Mouse (Mus musculus): ENCODE measurements around the gene Wnt4.

The Wnt4 gene

DNA sequence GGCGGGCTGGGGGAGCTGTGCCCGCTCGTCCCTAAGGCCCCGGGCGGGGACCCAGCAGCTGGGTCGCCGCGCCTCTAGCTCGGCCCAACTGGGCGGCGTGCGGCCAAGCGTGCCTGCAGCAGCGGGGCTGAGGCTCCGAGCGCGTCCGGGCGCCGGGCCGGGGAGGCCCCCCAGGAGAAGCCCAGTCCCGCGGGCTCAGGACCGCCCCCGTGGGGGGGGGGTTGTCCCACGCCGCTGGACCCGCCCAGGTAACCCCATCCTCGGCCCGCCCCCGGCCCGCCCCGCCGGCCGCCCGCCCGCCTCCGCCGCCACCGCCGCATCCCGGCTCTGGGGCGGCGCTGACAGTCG lies at the start of gene Wnt4:
Gene Wnt4 (plus strand): TSS at position 324 of the 348 bp plus-strand sequence.
- DNase-seq (ENCODE audit: low read depth, low spot score) = no peak

DNA sequence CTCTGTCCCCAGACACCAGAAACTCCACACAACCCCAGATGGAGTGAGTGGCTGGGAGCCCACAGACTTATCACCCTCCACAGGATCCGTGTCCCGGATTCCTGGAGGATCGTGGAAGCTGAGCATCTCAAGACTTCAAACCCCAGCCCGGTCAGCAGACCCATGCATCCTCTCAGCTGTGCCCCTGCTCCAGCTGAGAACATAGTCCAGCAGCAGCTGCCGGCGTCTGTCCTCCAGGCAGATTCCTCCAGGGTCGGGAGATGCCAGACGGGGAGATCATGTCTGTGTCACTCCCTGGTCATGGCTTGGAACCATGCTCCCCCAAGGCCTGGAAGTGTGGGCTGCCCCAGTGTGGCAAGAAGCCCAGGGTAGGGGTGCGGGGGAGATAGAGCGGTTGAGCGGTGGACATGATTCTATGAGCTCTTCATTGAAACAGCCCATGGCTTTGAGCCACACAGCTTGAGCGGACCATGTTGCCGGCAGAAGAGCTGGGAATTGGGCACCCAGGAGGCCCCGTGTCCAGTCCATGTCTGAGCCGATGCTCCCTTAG lies 48.6 kb upstream of the Wnt4 start:
- no peak for DNase-seq (ENCODE audit: low read depth, low spot score)

DNA sequence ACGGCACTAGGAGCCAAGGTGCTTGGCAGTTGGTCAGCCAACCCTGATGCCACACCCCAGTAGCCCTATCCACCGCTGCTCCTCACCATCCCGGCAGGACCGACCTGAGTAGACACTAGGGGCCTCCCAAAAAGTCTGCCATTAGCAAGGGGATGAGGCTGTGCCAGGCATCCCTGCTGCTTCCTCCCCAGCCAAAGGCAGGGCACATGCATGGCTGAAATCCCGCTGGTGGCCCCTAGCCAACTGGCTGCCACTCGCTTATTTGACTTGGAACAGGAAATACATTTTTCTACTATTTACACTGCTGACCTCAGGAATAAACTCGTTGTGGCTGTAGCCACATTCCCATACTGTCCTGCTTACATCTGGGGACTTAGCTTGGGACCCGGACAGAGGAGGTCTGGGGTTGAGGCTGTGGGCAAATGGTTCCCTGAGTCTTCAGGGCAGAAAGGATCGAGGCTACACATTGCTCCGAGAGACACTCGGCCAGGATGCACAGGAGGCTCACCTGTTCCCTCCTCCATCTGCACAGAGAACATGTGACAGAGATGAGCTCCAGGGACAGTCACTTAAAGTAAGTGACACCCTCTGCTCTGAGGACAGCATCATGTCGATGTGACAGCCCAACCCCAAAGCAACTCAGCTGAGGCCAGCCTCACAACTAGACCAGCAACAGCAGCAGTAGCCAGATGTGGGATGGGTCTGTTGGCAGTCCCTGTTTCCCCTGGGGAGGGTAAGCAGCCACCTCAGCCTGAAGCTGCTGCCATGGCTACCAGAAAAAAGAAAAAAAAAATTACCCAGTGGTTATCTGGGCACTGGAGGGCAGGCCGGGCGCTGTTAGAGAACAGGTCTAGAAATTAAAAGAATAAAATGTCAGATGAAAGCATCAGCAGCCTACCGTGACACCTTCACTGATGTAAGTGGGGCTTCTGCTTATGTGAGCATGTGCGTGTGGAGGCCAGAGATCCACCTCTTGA lies 45.5 kb upstream of the Wnt4 start:
- DNase-seq (ENCODE audit: low read depth, low spot score) = no peak

DNA sequence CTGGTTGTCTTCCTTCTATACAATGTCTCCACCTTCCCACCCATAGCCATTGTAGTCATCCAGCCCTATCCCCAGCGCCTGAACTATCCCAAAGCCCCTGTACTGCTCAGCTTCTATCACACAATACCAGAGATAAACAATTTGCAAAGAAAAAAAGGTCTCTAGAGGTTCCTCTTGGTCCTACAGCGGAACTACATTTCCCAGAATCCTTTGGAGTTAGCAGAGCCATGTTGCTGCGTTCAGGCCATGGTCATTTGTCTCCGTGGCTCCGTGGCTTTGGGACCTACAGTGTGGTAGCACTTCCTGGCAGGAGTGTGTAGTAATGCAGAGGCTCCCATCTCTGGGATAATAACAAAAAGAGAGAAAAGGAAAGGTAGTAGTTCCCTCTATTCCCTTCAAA lies 43.7 kb upstream of the Wnt4 start:
- no peak for DNase-seq (ENCODE audit: low read depth, low spot score)

DNA sequence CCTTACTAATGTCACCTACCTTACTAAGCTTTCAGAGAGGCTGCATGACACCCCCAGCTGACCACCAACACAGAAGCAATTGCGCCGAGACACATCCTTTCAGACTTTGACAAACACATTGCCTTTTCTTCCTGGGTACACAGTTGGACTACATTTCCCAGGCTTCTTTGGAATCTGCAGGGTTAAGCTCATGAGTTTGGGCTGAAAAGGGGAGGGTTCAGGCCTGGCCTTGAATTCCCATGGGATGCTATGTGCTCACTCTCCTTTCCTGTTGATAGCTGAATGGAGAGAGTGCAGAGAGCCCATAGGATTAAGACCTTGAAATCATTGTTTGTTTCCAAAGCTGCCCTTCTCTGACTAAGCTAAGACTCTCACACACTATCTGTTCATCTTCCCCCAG lies 42.8 kb upstream of the Wnt4 start:
- no peak for DNase-seq (ENCODE audit: low read depth, low spot score)

DNA sequence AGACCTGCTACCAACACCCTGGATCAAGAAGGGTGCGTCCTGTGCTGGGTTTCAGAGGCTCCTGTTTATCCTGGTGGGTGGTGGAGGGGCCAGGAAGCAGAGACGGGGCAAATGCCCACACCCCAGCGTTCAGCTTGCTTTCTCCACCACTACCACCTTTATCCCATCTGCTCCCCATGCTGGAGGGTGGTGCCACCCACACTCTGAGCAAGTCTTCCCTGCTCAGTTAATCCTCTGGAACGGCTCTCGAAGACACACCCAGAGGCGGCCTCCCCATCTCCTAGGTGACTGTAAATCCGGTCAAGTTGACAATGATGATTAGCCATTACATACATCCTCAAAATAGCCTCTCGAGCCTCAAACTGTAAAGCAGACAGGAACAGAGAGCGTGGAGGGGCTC lies 41.9 kb upstream of the Wnt4 start:
- DNase-seq (ENCODE audit: low read depth, low spot score) = no peak

DNA sequence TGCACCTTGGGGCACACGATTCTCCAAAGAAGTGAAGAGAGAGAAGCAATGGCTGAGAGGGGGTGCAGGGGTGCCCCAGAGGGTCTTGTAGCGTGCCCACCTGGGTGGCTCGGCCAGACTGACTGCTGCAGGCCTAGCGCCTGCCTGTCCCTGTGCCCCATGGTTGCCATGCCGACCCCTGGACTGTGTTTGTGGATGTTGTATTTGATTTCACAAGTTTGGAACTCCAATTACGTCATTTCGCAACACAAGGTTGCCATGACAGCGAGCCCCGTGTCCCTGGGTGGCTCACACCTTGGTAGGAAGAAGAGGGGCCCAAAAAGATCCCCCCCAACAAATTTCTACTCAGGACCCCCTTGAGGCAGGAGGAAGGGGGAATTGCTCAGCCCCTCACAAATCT lies 32.4 kb upstream of the Wnt4 start:
- DNase-seq (ENCODE audit: low read depth, low spot score) = no peak

DNA sequence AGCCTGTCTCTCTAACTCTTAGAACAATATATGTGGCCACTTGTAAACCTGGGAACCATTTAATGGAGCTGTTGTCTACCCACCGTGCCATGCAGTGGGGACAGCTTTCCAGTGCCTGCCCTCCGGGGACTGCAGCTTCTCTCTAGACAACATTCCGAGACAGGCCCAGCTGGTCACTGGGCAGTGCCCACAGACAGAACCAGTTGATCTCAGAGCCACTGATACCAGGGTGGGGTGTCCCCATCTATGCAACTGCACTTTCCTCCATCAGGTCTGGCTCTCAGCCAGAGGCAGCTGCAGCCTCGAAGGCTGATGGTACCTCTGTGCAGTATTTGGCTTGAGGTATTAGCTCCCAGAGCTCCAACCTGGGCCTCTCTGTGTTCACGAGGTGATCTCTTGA lies 27.0 kb upstream of the Wnt4 start:
- no peak for DNase-seq (ENCODE audit: low read depth, low spot score)

DNA sequence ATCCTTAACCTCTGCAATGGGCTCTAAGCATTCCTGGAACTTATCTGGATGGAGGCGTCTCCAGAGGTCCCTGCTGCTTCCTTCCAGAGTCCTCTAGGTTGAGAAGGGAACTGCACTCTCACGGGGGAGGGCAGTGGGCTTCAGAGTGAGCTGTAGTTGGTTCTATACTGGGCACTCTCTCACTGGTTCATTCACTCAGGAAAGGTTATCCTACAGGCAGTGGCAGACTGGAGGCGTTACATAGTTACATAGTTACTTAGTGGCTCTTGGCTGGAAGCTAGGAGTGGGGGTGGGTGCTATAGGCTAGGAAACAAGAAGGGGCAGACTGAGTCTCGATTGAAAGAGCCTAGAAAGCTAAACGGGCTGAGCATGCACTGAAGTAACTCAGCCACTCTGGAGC lies 26.4 kb upstream of the Wnt4 start:
- no peak for DNase-seq (ENCODE audit: low read depth, low spot score)

DNA sequence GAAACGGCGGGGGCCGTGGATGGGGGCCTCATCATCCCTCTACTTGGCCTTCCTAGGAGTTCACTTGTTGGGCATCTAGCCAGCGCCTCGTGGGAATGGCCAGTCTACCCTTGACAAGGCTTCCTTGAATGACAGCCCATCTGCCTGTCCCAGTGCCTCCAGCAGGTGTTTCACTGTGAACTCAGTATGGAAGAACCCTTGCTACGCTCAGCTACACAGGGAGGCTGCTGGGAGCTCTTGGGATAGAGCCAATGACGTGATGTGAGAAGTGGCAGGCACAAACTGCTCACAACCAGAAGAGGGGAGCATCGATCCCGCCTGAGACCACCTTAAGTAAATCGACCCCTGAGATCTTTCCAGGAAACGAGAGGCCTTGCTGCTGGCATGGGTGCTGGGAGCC lies 23.7 kb upstream of the Wnt4 start:
- DNase-seq (ENCODE audit: low read depth, low spot score) = no peak

DNA sequence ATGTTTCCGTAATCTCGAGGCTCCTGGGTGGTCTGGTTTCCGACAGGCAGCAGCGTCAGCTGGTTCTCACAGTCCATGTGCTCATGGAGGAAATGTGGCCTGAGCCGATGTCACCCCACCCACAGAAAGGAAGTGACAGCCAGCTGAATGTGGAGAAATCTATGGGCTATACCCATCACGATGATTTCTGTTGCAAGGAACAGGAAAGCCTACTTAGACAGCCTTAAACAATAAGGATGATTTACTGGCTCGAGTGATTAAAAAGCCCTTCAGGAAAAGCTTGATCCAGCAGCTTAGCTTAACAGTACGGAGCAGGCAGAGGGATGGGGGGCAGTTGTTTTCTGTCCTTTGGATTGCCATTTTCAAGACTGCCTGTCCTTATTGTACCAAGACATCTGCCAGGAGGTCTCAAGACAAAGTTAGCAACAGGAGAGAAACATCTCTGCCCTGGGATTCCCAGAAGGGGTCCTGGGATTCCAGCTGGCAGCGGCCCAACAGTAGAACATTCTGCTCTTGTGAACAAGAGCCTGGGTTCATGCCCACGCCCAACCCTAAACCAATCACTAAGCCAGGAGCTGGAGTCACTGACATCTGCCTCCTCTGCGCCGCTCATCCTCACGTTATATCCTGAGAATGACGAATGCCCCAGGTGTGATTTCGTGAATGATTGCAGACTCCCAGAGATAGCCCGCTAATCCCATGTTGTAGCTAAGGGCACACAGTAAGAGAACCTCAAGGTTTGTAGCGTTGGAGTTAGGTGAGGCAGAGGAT lies 22.9 kb upstream of the Wnt4 start:
- DNase-seq (ENCODE audit: low read depth, low spot score) = no peak

DNA sequence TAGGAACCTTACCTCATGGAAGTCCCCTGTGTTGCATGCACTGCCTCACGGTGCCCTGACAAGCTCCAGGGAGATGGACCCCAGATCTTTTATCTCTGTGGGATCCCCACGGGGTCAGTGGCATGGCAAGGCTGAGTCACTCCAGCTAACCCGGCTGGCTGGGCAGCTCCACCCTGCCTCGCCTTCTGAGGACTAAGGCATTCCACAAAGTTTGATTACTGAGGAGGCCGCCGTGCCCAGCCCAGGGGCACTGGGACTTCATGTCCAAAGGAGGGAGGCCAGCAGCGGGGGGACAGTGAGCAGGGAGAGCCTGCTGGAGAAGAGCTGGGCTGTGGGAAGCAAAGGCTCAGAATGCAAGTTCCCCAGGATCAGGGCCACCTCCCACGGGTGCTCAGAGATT lies 21.7 kb upstream of the Wnt4 start:
- no peak for DNase-seq (ENCODE audit: low read depth, low spot score)

DNA sequence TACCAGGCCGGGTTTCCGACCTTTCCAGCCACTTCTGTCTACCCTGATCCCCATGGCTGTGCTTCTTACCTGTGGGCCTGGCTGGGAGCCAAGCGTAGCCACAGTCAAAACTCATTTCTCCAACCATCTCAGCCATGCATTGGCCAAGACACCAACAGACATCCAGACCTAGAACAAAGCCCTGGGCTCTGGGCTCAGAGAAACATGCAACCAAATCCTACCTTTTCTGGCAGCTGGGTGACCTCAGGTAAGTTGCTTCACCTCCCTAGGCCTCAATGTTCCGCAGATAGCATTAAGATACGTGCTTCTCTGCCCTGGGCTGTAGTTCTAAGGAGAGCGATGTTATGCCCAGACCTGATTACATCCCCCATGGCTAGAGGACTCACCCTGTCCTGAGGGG lies 15.5 kb upstream of the Wnt4 start:
- no peak for DNase-seq (ENCODE audit: low read depth, low spot score)

DNA sequence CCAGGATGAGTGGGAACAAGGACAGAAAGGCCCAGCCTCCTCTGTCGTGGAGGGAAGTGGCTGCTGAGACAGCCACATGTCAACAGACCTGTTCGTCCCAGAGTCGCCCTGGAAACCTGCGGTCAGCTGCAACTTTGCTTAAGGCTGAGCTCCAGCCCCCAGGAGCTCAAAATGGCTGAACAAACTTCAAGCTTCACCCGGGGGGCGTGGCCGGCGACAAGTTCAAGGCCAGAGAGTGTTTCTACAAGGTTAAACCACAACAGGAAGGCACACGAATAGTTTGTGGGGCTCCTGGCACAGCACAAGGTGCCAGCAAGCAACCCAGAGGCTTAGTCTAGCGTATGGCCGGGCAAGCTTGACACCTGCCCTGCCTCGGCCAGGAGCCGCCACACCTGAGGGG lies 13.2 kb upstream of the Wnt4 start:
- DNase-seq (ENCODE audit: low read depth, low spot score) = no peak

DNA sequence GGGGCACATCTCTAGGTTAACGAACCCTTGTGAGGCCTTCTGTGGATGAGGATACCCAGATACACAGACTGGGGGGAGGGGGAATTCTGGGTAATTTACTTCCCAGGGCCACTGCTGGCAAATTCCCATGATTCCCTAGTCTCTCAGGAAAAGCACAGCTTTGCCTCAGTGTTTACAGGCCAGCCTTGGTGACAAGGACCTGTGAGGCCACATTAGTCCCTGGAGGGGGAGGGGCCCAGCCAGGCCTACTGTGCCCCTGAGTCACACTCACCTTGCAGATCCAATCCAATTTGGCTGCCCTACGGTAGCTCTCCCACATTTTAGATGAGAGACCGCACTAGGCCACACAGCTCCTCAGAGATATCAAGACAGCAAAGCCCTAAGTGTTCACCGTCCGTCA lies 12.2 kb upstream of the Wnt4 start:
- no peak for DNase-seq (ENCODE audit: low read depth, low spot score)

DNA sequence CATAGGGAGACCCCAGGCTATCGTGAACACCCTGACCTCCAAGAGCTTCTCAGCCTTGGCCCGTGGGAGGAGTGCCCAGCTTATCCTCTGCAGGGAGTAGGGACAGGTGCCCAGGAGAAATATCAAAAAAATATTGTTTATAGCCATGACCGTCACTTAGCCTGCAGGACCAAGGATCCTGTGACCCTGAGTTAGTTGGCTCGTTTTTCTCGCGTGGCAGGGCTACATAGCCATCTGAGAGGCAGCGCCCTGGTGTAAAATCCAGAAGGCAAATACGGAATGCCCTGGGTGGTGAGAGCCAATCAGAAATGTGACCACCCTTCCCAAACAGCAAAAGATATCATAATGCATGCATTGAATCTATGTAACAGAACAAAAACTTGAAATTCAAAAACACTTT lies 8.7 kb upstream of the Wnt4 start:
- DNase-seq (ENCODE audit: low read depth, low spot score) = no peak

DNA sequence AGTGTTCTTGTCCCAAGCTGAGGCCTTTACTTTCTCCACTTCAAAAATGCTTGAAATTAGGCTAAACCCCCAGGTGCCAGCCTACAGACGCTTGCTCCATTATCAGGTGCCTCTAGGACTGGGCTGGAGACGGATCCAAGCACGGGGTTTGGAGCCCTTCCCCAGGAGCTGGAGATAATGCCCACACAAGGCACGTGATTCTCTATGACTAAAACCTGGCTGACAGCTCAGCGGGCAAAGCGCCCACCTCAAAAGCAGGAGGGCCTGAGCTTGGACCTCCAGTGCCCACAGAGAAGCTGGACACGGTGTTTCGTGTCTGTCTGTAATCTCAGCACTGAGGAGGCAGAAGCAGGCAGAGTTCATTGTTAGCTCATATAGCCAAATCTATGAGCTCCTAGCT lies 5.4 kb upstream of the Wnt4 start:
- DNase-seq (ENCODE audit: low read depth, low spot score) = no peak

DNA sequence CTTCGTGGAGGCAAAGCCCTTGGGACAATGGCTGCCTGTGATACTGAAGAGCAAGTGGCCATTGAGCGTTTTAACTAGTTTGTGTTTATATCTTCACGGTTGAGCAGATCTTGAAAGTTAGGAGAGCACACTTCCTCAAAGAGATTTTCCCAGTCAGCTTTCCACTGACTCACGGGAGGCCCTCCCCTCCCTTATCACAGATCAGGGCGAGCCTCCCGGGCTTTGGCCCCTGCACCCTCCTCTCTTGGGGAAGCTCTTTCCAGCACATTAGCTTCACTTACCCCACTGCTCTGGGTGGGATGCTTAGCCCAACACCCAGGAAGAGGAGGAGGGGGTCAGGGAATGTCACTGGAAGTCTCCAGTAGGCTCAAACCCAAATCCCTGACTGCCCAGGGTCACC lies 3.0 kb upstream of the Wnt4 start:
- no peak for DNase-seq (ENCODE audit: low read depth, low spot score)

DNA sequence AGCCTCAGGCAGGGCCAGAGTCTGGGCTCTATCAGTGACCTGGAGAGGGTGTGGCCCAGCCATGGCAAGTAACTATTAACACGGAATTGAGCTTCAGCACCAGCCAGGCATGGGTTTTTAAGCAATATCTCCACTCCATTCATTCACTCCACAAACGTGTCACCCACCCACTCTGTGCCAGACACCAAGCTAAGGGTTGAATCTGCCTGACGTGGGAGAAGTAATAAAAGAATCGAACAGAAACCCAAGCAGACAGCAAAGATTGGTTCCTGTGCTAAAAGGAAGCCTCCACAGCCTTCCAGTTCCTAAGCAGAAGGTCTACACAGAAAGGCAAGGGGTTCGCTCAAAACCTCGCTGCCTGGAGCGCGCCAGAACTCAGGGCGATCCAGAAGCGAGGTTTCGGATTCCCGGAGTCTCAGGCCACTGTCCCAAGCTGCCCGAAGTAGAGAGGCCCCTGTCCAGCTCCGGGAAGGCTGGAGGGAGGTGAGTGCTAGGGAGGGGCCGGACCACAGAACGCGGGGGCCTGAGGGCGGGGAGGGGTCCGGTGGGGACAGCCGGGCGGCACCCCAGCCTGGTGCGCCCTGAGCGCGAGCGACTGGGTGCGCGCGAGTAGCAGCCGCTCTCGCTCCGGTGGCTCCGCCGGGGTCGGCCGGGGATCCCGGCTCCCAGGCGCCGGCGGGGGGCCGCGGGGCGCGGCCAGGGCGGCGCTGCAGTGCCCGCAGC lies 685 bp upstream of the Wnt4 start:
- no peak for DNase-seq (ENCODE audit: low read depth, low spot score)

DNA sequence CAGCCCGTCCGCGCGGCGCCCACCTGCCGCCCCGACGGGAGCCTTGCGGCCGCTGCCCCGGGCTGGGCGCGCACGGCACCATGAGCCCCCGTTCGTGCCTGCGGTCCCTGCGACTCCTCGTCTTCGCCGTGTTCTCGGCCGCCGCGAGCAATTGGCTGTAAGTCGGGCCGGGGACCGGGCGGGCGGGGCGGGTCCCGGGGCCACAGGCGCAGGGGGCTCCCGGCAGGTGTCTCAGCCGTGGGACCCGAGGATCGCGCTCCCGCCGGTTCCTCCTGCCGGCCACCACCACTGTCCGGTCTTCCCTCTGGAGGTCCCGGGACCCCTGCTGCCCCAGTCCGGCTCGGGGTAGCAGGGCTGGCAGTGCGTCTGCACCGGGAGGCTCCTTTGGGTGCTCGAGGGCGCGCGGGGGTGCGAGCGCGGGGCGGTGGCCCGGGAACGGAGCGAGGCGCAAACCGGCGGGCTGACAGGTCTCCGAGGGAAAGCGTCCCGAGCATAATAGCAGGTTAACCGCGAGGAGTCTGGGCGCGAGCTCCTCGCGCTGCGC lies 383 bp downstream of the Wnt4 start:
- DNase-seq (ENCODE audit: low read depth, low spot score) = no peak

DNA sequence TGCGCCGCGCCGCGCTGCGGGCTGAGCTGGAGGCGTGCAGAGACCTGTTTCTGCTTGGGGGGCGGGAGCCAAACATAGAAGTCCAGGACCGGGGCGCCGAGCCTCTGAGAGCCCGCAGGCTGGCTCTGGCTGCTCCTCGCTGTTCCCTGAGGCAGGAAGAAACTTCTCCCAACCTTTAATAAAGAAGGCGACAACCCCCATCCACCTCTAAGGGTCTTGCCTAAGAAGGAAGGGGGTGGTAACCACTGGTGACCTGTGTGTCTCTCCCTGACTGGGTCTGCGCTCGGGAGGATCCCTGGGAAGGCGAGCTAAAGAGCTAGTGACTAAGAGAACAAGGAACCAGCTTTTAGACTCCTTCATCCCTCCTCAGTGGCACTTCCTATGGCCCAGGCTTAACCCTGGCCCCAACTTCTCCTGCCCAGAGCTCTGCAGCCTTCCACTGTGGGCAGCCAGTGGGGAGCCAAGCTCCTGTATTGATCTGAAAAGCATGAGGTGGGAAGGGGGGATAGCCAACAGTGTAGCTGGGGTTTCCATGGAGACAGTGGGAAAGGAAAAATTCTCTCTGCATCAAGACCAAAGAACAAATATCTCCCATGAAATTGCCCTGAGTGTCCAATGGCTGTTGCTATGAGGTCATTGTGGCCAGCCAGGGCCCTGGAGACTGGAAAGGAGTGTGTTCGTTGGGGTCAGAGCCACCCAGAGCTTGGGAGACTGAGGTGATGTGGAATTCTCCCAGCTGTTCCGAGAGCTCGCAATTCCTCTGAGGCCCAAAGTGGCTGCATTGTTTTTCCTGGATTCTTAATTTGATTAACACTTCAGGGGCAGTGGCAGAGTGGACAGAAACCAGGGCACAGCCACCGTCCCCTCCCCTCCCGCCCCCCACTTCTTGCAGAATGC lies 1.1 kb downstream of the Wnt4 start:
- no peak for DNase-seq (ENCODE audit: low read depth, low spot score)
